Mouse (Mus musculus): ENCODE results near the gene Begain.

DNA sequence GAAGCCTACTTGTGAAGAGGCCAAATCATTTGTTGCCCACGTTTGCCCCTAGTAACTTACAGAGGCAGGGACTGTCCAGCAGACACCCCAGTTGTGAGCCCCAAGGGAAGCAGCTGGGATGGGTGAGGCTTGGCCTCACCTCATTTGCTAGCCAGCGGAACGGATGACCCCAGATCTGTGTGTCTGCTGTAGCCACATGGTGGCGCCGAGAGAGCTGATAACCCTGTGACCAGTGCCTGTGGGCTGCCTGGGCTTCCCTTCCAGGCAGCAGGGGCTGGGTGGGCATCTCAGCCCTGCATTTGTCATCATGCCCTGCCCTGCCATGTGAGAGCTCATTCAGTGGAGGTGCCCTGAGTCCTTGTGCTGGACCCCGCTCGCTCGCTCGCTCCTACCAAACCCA is 44.2 kb downstream of the Begain start:
- TF ChIP-seq CTCF (IDR thresholded peaks at IDR 0.05) (no peak), POLR2A (IDR thresholded peaks at IDR 0.05; ENCODE audit: insufficient read depth, low read depth, low read length) (no peak)
